Mouse (Mus musculus): ENCODE data around the gene Chid1.

GRCm38 (mm10) chr7:141478270-141478748 is 61.3 kb downstream of the Chid1 start:
- TF ChIP-seq POLR2A (IDR thresholded peaks at IDR 0.05; ENCODE audit: extremely low read depth, insufficient read depth, low read length) (no peak), CTCF (IDR thresholded peaks at IDR 0.05; ENCODE audit: low read depth, low read length) (no peak)
